Mouse (Mus musculus): ENCODE measurements around the gene Cnih3.

Cnih3 gene

GRCm38 (mm10) chr1:181403056-181403455 is 50.6 kb downstream of the Cnih3 start:
- no peak for DNase-seq (ENCODE audit: low spot score)

GRCm38 (mm10) chr1:181407281-181407680 is 54.9 kb downstream of the Cnih3 start:
- no peak for DNase-seq (ENCODE audit: low spot score)

GRCm38 (mm10) chr1:181408086-181408975 is 55.9 kb downstream of the Cnih3 start:
- DNase-seq (ENCODE audit: low spot score): no peak

GRCm38 (mm10) chr1:181409693-181410092 is 57.3 kb downstream of the Cnih3 start:
- no peak for DNase-seq (ENCODE audit: low spot score)

GRCm38 (mm10) chr1:181410647-181411254 is 58.3 kb downstream of the Cnih3 start:
- DNase-seq (ENCODE audit: low spot score): no peak

GRCm38 (mm10) chr1:181414985-181415384 is 62.6 kb downstream of the Cnih3 start:
- DNase-seq (ENCODE audit: low spot score): no peak

GRCm38 (mm10) chr1:181416841-181417240 is 64.4 kb downstream of the Cnih3 start:
- no peak for DNase-seq (ENCODE audit: low spot score)

GRCm38 (mm10) chr1:181417937-181418523 is 65.6 kb downstream of the Cnih3 start:
- DNase-seq (ENCODE audit: low spot score): no peak

GRCm38 (mm10) chr1:181420080-181420536 is 67.7 kb downstream of the Cnih3 start:
- DNase-seq (ENCODE audit: low spot score): no peak

- DNase-seq (ENCODE audit: low spot score): no peak
Observed at GRCm38 (mm10) chr1:181422796-181423195, 70.4 kb downstream of the Cnih3 start.

- DNase-seq (ENCODE audit: low spot score): no peak
Observed at GRCm38 (mm10) chr1:181424922-181425321, 72.5 kb downstream of the Cnih3 start.

GRCm38 (mm10) chr1:181425388-181425787 is 73.0 kb downstream of the Cnih3 start:
- no peak for DNase-seq (ENCODE audit: low spot score)

- DNase-seq (ENCODE audit: low spot score): no peak
Observed at GRCm38 (mm10) chr1:181426406-181426805, 74.0 kb downstream of the Cnih3 start.

- DNase-seq (ENCODE audit: low spot score): no peak
Observed at GRCm38 (mm10) chr1:181433263-181433662, 80.8 kb downstream of the Cnih3 start.

- no peak for DNase-seq (ENCODE audit: low spot score)
Observed at GRCm38 (mm10) chr1:181435414-181435813, 83.0 kb downstream of the Cnih3 start.

GRCm38 (mm10) chr1:181440982-181441603 is 88.7 kb downstream of the Cnih3 start:
- no peak for DNase-seq (ENCODE audit: low spot score)

GRCm38 (mm10) chr1:181441654-181442241 is 89.3 kb downstream of the Cnih3 start:
- no peak for DNase-seq (ENCODE audit: low spot score)

GRCm38 (mm10) chr1:181445041-181445440 is 92.6 kb downstream of the Cnih3 start:
- DNase-seq (ENCODE audit: low spot score): no peak

- no peak for DNase-seq (ENCODE audit: low spot score)
Observed at GRCm38 (mm10) chr1:181445630-181446257, 93.3 kb downstream of the Cnih3 start.

- DNase-seq (ENCODE audit: low spot score): no peak
Observed at GRCm38 (mm10) chr1:181446591-181447114, 94.2 kb downstream of the Cnih3 start.

- DNase-seq (ENCODE audit: low spot score): no peak
Observed at GRCm38 (mm10) chr1:181447576-181447975, 95.1 kb downstream of the Cnih3 start.
